Mouse (Mus musculus) midbrain, embryonic 11.5 days (tissue): Measurements from ENCODE around the gene Def6. TPM values are rescaled to one million over a fixed set of nuclear protein-coding genes. Genes with fewer than 3 reads are reported as not detected.

Experiments used
- ATAC-seq: fragments of 200-750 bp; cut with Nextera tagmentation; 2 replicates; pipeline ENCODE4 v1.8.0; 2017; ENCODE audit warnings: moderate TSS enrichment, moderate library complexity; ENCODE audit not compliant: low FRiP score
- DNase-seq: peaks from one replicate; pipeline ENCODE4 v3.0.0; 2015; ENCODE audit warnings: low spot score; ENCODE audit errors: missing footprints
- H3K27ac ChIP-seq: fragments of 300-500 bp; sonication (generic); 2 replicates; pipeline ENCODE4 v1.5.1; 2014; ENCODE audit warnings: low read depth, low read length
- H3K27me3 ChIP-seq: fragments of 300-500 bp; sonication (generic); 2 replicates; pipeline ENCODE4 v1.6.1; 2014; ENCODE audit warnings: mild to moderate bottlenecking, low read length, moderate library complexity, mixed read lengths; ENCODE audit not compliant: control insufficient read depth, insufficient read depth
- H3K36me3 ChIP-seq: fragments of 300-500 bp; sonication (generic); 2 replicates; pipeline ENCODE4 v1.6.1; 2014; ENCODE audit warnings: mild to moderate bottlenecking, low read length, moderate library complexity, mixed read lengths; ENCODE audit not compliant: control insufficient read depth, insufficient read depth
- H3K4me1 ChIP-seq: fragments of 300-500 bp; sonication (generic); 2 replicates; pipeline ENCODE4 v1.6.1; 2014; ENCODE audit warnings: low read length; ENCODE audit not compliant: control insufficient read depth, insufficient read depth
- H3K4me2 ChIP-seq: fragments of 300-500 bp; sonication (generic); 2 replicates; pipeline ENCODE4 v1.6.1; 2014; ENCODE audit warnings: mild to moderate bottlenecking, moderate library complexity
- H3K4me3 ChIP-seq: fragments of 300-500 bp; sonication (generic); 2 replicates; pipeline ENCODE4 v1.5.1; 2014; ENCODE audit warnings: low read depth, low read length
- H3K9ac ChIP-seq: fragments of 300-500 bp; sonication (generic); 2 replicates; pipeline ENCODE4 v1.6.1; 2014; ENCODE audit warnings: low read length
- H3K9me3 ChIP-seq: fragments of 300-500 bp; sonication (generic); 2 replicates; pipeline ENCODE4 v1.6.1; 2016; ENCODE audit warnings: low read length; ENCODE audit not compliant: control insufficient read depth
- WGBS: fragments of 180-500 bp; shearing (Covaris S2); extraction: QIAGEN DNeasy Blood & Tissue Kit; methylation state at CpG from one replicate; pipeline ENCODE4 v1.1.7; 2014; 5-methylcytosine and 5-hydroxymethylcytosine counted together
- polyA plus RNA-seq: library from polyadenylated mRNA; unstranded; fragments of >200 nt; fragmentation: Nextera tagmentation; extraction: Ambion mirVana; gene quantifications from 2 replicates; pipeline ENCODE4 v1.2.1, GENCODE M21; 2014

Gene Def6
- polyA plus RNA-seq = 1.7 and 1.8 TPM in 2 replicates

GRCm38 (mm10) chr17:28207591-28208313 lies at the start of gene Def6:
Def6 (plus strand) TSS chr17:28207778.
- 23% methylated on average over 26 of the region's 26 CpGs for WGBS
- Histone ChIP-seq H3K27ac (no peak within 1 kb of the TSS; the same call in 1 of the 2 replicates), H3K4me1 (peaks cover 8% of the 10 kb centered on the region; the same call in 1 of the 2 replicates), H3K27me3 (no peaks in the 10 kb centered on the region), H3K9ac (peak within 1 kb of the TSS; percentile 26), H3K4me3 (peak within 1 kb of the TSS; percentile 7; the same call in 1 of the 2 replicates), H3K36me3 (peaks cover 4% of the 10 kb centered on the region; the same call in 1 of the 2 replicates), H3K4me2 (peak within 1 kb of the TSS; percentile 23; the same call in 1 of the 2 replicates), H3K9me3 (no peaks in the 10 kb centered on the region)
- DNase-seq (peak; percentile 90), ATAC-seq (peak; percentile 43)

- Histone ChIP-seq H3K4me3 (no peak overlapping the region), H3K27ac (no peak overlapping the region)
- 48% methylated on average over 8 of the region's 10 CpGs for WGBS
Measured at GRCm38 (mm10) chr17:28160361-28160760, 47.2 kb upstream of the Def6 start.

GRCm38 (mm10) chr17:28161310-28161881 lies 46.2 kb upstream of the Def6 start:
- Histone ChIP-seq H3K36me3 (peaks cover 19% of the 10 kb centered on the region), H3K4me3 (no peak overlapping the region), H3K27me3 (no peaks in the 10 kb centered on the region; the same call in 1 of the 2 replicates), H3K4me1 (no peaks in the 10 kb centered on the region), H3K9me3 (no peaks in the 10 kb centered on the region), H3K4me2 (no peak overlapping the region), H3K9ac (no peak overlapping the region), H3K27ac (no peak overlapping the region)
- 29% methylated on average over 11 of the region's 11 CpGs for WGBS
- ATAC-seq (no peak), DNase-seq (no peak)

More at GRCm38 (mm10) chr17:28160361-28160760, 47.2 kb upstream of the Def6 start:
- no peak overlapping the region for H3K9ac ChIP-seq
- H3K4me1 ChIP-seq = no peaks in the 10 kb centered on the region
- DNase-seq (no peak), ATAC-seq (no peak)
- no peak overlapping the region for H3K4me2 ChIP-seq
- peaks cover 21% of the 10 kb centered on the region for H3K36me3 ChIP-seq
- H3K9me3 ChIP-seq = no peaks in the 10 kb centered on the region
- H3K27me3 ChIP-seq = no peaks in the 10 kb centered on the region; the same call in 1 of the 2 replicates

- Histone ChIP-seq H3K4me2 (no peak overlapping the region), H3K27ac (no peak overlapping the region), H3K9ac (no peak overlapping the region), H3K4me3 (no peak overlapping the region), H3K9me3 (no peaks in the 10 kb centered on the region), H3K4me1 (no peaks in the 10 kb centered on the region), H3K36me3 (peaks cover 19% of the 10 kb centered on the region), H3K27me3 (no peaks in the 10 kb centered on the region; the same call in 1 of the 2 replicates)
- DNase-seq = peak; percentile 97
- ATAC-seq = peak; percentile 70
- 7% methylated on average over 6 of the region's 6 CpGs for WGBS
Measured at GRCm38 (mm10) chr17:28163666-28164065, 43.9 kb upstream of the Def6 start.

- Histone ChIP-seq H3K27me3 (no peaks in the 10 kb centered on the region), H3K4me1 (peaks cover 3% of the 10 kb centered on the region; the same call in 1 of the 2 replicates), H3K9me3 (no peaks in the 10 kb centered on the region), H3K36me3 (peaks cover 9% of the 10 kb centered on the region), H3K9ac (no peak overlapping the region), H3K4me2 (no peak overlapping the region), H3K27ac (no peak overlapping the region), H3K4me3 (no peak overlapping the region)
- ATAC-seq (no peak), DNase-seq (no peak)
- 96% methylated on average over 6 of the region's 6 CpGs for WGBS
Measured at GRCm38 (mm10) chr17:28170460-28171305, 36.9 kb upstream of the Def6 start.

- Histone ChIP-seq H3K27me3 (no peaks in the 10 kb centered on the region), H3K4me3 (no peak overlapping the region), H3K4me1 (peaks cover 10% of the 10 kb centered on the region), H3K9me3 (no peaks in the 10 kb centered on the region), H3K36me3 (peaks cover 9% of the 10 kb centered on the region), H3K4me2 (no peak overlapping the region), H3K27ac (no peak overlapping the region), H3K9ac (no peak overlapping the region; the same call in 1 of the 2 replicates)
- WGBS = 81% methylated on average over 9 of the region's 9 CpGs
- DNase-seq (no peak), ATAC-seq (no peak)
Measured at GRCm38 (mm10) chr17:28172690-28173089, 34.9 kb upstream of the Def6 start.

GRCm38 (mm10) chr17:28176775-28177539 lies 30.6 kb upstream of the Def6 start, which contains the start of gene Zfp523:
Zfp523 (plus strand) TSS chr17:28177129.
- WGBS = under 1% methylated on average over 68 of the region's 82 CpGs
- peak within 1 kb of the TSS; percentile 81 for H3K4me3 ChIP-seq
- H3K4me2 ChIP-seq = peak within 1 kb of the TSS; percentile 74
- H3K27me3 ChIP-seq = no peaks in the 10 kb centered on the region
- H3K4me1 ChIP-seq = peaks cover 23% of the 10 kb centered on the region
- DNase-seq (peak; percentile 99), ATAC-seq (peak; percentile 89)
- H3K27ac ChIP-seq = peak within 1 kb of the TSS; percentile 91
- H3K36me3 ChIP-seq = no peaks in the 10 kb centered on the region
- H3K9ac ChIP-seq = peak within 1 kb of the TSS; percentile 95
- H3K9me3 ChIP-seq = no peaks in the 10 kb centered on the region

GRCm38 (mm10) chr17:28177540-28178046 lies 30.0 kb upstream of the Def6 start:
- ATAC-seq (peak; percentile 82), DNase-seq (no peak)
- Histone ChIP-seq H3K4me1 (peaks cover 23% of the 10 kb centered on the region), H3K27ac (peak overlapping the region; percentile 91), H3K27me3 (no peaks in the 10 kb centered on the region), H3K4me3 (peak overlapping the region; percentile 81), H3K4me2 (peak overlapping the region; percentile 74), H3K9ac (peak overlapping the region; percentile 95), H3K36me3 (no peaks in the 10 kb centered on the region), H3K9me3 (no peaks in the 10 kb centered on the region)
- WGBS = 8% methylated on average over 22 of the region's 22 CpGs
